In the genomic region with DNA sequence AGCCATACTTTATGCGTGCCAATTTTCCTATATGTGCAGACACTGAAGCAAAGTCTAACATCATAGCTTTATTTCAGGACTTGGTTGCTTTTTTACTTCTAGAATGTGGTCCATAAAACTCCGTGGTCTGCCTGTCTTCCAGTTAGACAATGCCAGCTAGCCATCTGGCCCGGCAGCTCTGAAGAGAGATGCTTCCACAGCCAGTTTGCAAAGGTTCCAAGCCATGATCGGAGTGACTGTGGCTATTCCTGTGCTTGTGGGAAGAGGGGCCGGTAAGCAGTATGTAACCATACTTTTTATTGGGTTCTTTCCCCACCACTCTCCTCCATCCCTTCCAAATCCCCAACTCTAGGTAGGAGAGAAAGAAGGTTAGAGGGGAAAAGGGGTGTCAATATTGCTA, we compare ENCODE assay signal across 22 mouse cellular contexts. TPM values are rescaled to one million over a fixed set of nuclear protein-coding genes. Genes with fewer than 3 reads are reported as not detected.
"Had no signal": no experiment of that assay in that cellular context is flagged by ENCODE, and none has a peak within 500 bp of the region (broad histone marks: within the 10 kb centered on the region; RNA-seq: fewer than 3 reads in every experiment).

No protein-coding gene starts in this region.

RNA-seq across cellular contexts. Expression of gene Olfr1555-ps1, which starts 5.5 kb away (rescaled TPM):
- total RNA-seq: layer of hippocampus, adult 8-10 months; layer of hippocampus, postnatal 25 days; left cerebral cortex, adult 2 months; left cerebral cortex, postnatal 10 days; left cerebral cortex, postnatal 4 days; megakaryocyte, adult 5-6 weeks had no signal
- polyA plus RNA-seq: kidney, embryonic 16.5 days; limb, embryonic 12.5 days; limb, embryonic 15.5 days; liver, embryonic 11.5 days; liver, embryonic 14.5 days; liver, postnatal 0 days; lung, embryonic 14.5 days; lung, postnatal 0 days; macrophage; midbrain, embryonic 12.5 days; midbrain, embryonic 15.5 days; neural tube, embryonic 12.5 days; neural tube, embryonic 15.5 days; stomach, embryonic 14.5 days; stomach, postnatal 0 days; thymus, adult 2 months had no signal

RNA-seq across cellular contexts. Expression of gene Olfr1431, which starts 25.0 kb away (rescaled TPM):
- total RNA-seq: layer of hippocampus, adult 8-10 months; layer of hippocampus, postnatal 25 days; left cerebral cortex, adult 2 months; left cerebral cortex, postnatal 10 days; left cerebral cortex, postnatal 4 days; megakaryocyte, adult 5-6 weeks had no signal
- polyA plus RNA-seq: kidney, embryonic 16.5 days; limb, embryonic 12.5 days; limb, embryonic 15.5 days; liver, embryonic 11.5 days; liver, embryonic 14.5 days; liver, postnatal 0 days; lung, embryonic 14.5 days; lung, postnatal 0 days; midbrain, embryonic 12.5 days; midbrain, embryonic 15.5 days; neural tube, embryonic 12.5 days; neural tube, embryonic 15.5 days; stomach, embryonic 14.5 days; stomach, postnatal 0 days; thymus, adult 2 months had no signal

RNA-seq across cellular contexts. Expression of gene Olfr76, which starts 52.4 kb away (rescaled TPM):
- total RNA-seq: layer of hippocampus, adult 8-10 months; layer of hippocampus, postnatal 25 days; left cerebral cortex, adult 2 months; left cerebral cortex, postnatal 10 days; left cerebral cortex, postnatal 4 days; megakaryocyte, adult 5-6 weeks had no signal
- polyA plus RNA-seq: kidney, embryonic 16.5 days; limb, embryonic 12.5 days; limb, embryonic 15.5 days; liver, embryonic 14.5 days; liver, postnatal 0 days; lung, embryonic 14.5 days; lung, postnatal 0 days; macrophage; midbrain, embryonic 12.5 days; midbrain, embryonic 15.5 days; neural tube, embryonic 12.5 days; neural tube, embryonic 15.5 days; stomach, embryonic 14.5 days; stomach, postnatal 0 days had no signal

RNA-seq across cellular contexts. Expression of gene Olfr1432, which starts 57.0 kb away (rescaled TPM):
- total RNA-seq: layer of hippocampus, adult 8-10 months; layer of hippocampus, postnatal 25 days; left cerebral cortex, adult 2 months; left cerebral cortex, postnatal 10 days; left cerebral cortex, postnatal 4 days; megakaryocyte, adult 5-6 weeks had no signal
- polyA plus RNA-seq: kidney, embryonic 16.5 days; limb, embryonic 12.5 days; limb, embryonic 15.5 days; liver, embryonic 11.5 days; liver, embryonic 14.5 days; liver, postnatal 0 days; lung, embryonic 14.5 days; lung, postnatal 0 days; macrophage; midbrain, embryonic 12.5 days; midbrain, embryonic 15.5 days; neural tube, embryonic 12.5 days; neural tube, embryonic 15.5 days; stomach, embryonic 14.5 days; stomach, postnatal 0 days; thymus, adult 2 months had no signal

RNA-seq across cellular contexts. Expression of gene Olfr1428, which starts 59.7 kb away (rescaled TPM):
- total RNA-seq: layer of hippocampus, adult 8-10 months; layer of hippocampus, postnatal 25 days; left cerebral cortex, adult 2 months; left cerebral cortex, postnatal 10 days; left cerebral cortex, postnatal 4 days; megakaryocyte, adult 5-6 weeks had no signal
- polyA plus RNA-seq: kidney, embryonic 16.5 days; limb, embryonic 12.5 days; limb, embryonic 15.5 days; liver, embryonic 11.5 days; liver, embryonic 14.5 days; liver, postnatal 0 days; lung, embryonic 14.5 days; lung, postnatal 0 days; macrophage; midbrain, embryonic 12.5 days; midbrain, embryonic 15.5 days; neural tube, embryonic 12.5 days; neural tube, embryonic 15.5 days; stomach, embryonic 14.5 days; stomach, postnatal 0 days; thymus, adult 2 months had no signal
